Mouse (Mus musculus) neutrophil, adult 65 days (primary cell): Measurements from ENCODE around the gene Dpy19l1. TPM values are rescaled to one million over a fixed set of nuclear protein-coding genes. Genes with fewer than 3 reads are reported as not detected.

ENCODE experiments used
- total RNA-seq: library from RNA; stranded (reverse); gene quantifications from 2 replicates; pipeline ENCODE4 v1.2.4, GENCODE M21; 2023

Dpy19l1 gene
- total RNA-seq: 15.8 and 20.4 TPM in 2 replicates

DNA sequence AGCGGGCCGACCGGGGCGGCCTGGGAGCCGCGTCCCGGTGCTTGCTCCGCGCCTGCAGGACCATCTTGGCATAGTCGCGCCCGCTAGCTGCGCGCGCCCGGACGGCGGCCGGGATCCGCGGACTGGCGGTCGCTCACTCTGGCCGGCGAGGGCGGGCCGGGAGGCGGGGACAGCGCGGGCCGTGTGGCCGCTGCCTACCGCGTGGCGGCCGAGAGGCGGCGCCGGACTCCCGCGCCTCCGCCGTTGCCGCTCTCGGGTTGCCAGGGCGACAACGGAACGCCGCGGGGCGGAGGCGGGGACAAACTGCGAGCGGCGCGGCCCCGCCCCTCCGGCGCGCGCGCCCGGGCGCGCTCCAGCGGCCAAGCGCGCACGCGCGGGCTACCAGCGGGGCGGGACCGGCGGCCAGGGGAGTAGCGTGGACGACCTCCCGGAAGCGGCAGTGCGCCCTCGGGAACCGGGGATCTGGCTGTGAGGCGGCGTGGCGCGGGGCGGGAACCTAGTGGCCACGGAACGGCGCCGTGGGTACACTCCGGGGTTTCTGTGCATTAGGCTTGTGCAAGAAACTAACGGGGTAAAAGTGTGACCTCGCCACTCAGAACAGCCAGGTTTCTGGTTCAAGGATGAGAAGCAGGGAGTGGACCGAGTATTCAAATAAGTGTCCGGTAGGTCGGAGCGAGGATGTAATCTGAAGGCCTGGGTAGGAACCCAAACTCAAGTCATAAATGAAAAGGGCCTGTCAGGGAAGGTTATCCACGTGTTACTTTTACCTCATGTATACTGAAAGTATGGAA, at the start of gene Dpy19l1:
Gene Dpy19l1 (minus strand): TSS at position 74 of the 791 bp plus-strand sequence.

Other genes starting within 250 kb of the Dpy19l1 start
- not detected in 2 replicates for gene Cypt4, start 122.1 kb upstream of the Dpy19l1 start, total RNA-seq
- gene Dpy19l2, start 193.2 kb upstream of the Dpy19l1 start, total RNA-seq: not detected in 2 replicates